Mouse (Mus musculus): ENCODE measurements around the gene Psmd4. TPM values are rescaled to one million over a fixed set of nuclear protein-coding genes. Genes with fewer than 3 reads are reported as not detected.
"Not testable (repeated sequence)": the region's sequence is repeated elsewhere in the genome, so short reads cannot be mapped to it uniquely, and the experiment has no call there.

The Psmd4 gene
- total RNA-seq, 2 experiments from 2014 or later, result 190 to 456 TPM

GRCm38 (mm10) chr3:95027701-95028100, 14.7 kb downstream of the Psmd4 start:
- peak; percentile 55; the same call in 1 of the 2 replicates for ATAC-seq (replicated peaks; ENCODE audit: low FRiP score, low TSS enrichment, poor library complexity, severe bottlenecking)

GRCm38 (mm10) chr3:95027057-95027645, 15.3 kb downstream of the Psmd4 start:
- ATAC-seq (replicated peaks; ENCODE audit: low FRiP score, low TSS enrichment, poor library complexity, severe bottlenecking), result 0 out of 2 replicates have a peak, but pooled peaks have one; percentile 34

- ATAC-seq (replicated peaks; ENCODE audit: low FRiP score, low TSS enrichment, poor library complexity, severe bottlenecking), result no peak
Measured at GRCm38 (mm10) chr3:95025202-95025601, 17.2 kb downstream of the Psmd4 start.

DNA sequence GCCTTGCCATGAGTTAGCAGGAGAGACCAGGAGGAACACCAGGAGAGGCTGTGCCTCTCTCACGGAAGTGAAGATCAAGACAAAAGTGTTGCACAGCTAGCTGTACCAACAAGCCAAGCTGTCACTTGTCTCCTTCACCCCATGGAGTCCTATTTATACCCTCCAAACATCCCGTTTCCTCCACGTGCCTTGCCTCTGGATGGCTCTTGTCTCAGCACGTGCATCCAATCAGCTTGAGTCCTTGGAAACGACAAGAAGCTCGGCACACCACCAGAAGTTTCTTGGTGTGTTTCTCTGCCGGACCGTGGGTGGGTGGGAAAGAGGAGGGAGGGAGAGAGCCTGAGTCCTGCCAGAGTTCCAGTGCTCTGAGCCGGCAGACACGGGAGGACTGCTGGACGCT, 17.9 kb downstream of the Psmd4 start:
- ATAC-seq (replicated peaks; ENCODE audit: low FRiP score, low TSS enrichment, poor library complexity, severe bottlenecking), result no peak

DNA sequence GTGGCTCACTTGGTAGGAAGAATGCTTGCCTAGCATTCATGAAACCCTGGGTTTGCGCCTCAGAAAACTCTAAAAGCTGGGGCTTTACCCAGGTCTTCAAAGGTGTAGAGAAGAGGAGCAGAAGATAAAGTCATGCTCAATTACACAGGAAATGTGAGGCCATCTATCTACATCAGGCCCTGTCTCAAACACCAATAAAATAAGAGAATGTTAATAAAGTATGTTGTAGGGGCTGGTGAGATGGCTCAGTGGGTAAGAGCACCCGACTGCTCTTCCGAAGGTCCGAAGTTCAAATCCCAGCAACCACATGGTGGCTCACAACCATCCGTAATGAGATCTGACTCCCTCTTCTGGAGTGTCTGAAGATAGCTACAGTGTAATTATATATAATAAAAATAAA, 21.5 kb downstream of the Psmd4 start:
- not testable (repeated sequence) for ATAC-seq (replicated peaks; ENCODE audit: low FRiP score, low TSS enrichment, poor library complexity, severe bottlenecking)

- ATAC-seq (replicated peaks; ENCODE audit: low FRiP score, low TSS enrichment, poor library complexity, severe bottlenecking), result no peak
Measured at GRCm38 (mm10) chr3:95018741-95019140, 23.7 kb downstream of the Psmd4 start.

DNA sequence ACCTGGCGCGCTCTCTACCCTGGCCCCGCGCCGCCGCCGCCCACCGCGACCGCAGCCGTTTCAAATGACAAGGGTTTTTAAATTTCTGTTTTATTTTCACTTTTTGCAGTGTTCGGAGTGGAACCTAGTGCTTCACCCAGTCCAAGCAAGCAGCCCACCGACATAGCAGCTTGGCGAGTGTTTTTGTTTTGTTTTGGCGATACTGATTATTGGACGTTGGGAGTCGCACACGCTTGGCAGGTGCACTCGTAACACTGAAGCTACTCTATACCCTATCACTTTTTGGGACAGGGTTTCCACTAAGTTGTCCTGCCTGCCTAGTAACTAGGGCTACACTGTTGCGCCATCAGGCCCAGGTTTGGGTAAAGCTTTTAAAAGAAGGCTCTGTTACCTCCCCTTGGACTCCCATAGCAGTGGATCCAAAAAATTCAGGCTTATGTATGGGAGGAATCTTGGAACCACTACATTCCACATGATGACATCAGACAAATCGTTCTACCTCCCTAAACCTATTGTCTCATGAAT, 25.8 kb downstream of the Psmd4 start:
- no peak for ATAC-seq (replicated peaks; ENCODE audit: low FRiP score, low TSS enrichment, poor library complexity, severe bottlenecking)

GRCm38 (mm10) chr3:95015891-95016531, 26.4 kb downstream of the Psmd4 start:
- peak; percentile 73 for ATAC-seq (replicated peaks; ENCODE audit: low FRiP score, low TSS enrichment, poor library complexity, severe bottlenecking)

GRCm38 (mm10) chr3:95015337-95015872, 27.0 kb downstream of the Psmd4 start, which contains the start of gene Zfp687:
Zfp687 (minus strand) TSS chr3:95015448.
- ATAC-seq (replicated peaks; ENCODE audit: low FRiP score, low TSS enrichment, poor library complexity, severe bottlenecking), result peak; percentile 85

DNA sequence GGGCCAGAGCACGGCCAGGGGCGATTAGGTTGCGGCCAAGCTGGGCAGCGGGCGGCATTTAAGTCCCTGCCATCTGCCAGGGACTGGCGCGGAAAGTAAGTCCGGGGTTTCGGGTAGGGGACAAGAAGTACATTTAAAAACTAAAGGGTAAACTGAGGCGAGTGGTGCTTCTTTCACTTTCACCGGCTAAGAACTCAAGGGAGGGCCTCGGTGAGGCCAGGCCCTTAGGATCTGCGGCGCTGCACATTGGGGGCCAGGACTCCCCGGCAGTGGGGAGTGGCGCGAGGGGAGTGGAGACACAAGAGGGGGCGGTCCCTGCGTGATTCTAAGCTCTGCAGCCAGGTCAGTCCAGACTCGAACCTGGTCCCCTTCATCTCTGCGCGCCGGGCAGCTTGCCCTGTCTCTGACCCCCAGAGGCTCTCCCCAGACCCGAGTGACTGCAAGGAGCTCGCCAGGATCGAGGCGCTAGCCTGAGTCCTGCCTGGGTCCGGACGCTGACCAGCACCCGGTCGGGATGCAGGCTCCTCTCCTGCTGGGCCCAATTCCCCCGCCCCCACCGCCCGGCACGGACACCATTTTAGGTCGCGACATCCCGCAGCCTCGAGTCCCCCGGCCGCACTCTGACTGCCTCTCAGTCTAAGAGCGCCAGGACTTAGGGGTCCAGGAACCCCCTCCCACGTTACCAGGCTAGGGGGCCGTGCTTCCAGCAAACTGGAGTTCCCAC, 27.8 kb downstream of the Psmd4 start:
- peak; percentile 31 for ATAC-seq (replicated peaks; ENCODE audit: low FRiP score, low TSS enrichment, poor library complexity, severe bottlenecking)

GRCm38 (mm10) chr3:95013699-95014427, 28.6 kb downstream of the Psmd4 start:
- no peak for ATAC-seq (replicated peaks; ENCODE audit: low FRiP score, low TSS enrichment, poor library complexity, severe bottlenecking)

- ATAC-seq (replicated peaks; ENCODE audit: low FRiP score, low TSS enrichment, poor library complexity, severe bottlenecking), result no peak
Measured at GRCm38 (mm10) chr3:95012982-95013381, 29.4 kb downstream of the Psmd4 start.

DNA sequence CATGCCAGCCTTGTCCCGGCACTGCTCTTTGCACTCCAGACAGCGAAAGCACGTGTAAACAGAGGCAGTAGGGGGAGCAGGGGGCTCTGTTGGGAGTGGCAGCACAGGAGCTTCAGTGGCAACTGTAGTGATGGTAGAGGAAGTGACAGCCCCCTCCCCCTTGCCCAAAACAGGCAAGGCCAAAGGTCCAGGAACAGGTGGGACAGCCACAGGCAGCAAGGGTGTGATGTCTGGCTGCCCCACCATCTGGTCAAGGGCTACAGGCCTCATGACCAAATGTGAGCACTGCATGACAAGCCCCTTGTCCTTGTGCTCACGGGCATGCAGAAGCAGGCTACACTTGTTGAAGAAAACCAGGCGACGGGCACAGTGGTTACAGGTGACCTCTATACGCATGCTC, 32.0 kb downstream of the Psmd4 start:
- ATAC-seq (replicated peaks; ENCODE audit: low FRiP score, low TSS enrichment, poor library complexity, severe bottlenecking), result no peak

GRCm38 (mm10) chr3:95007706-95008105, 34.7 kb downstream of the Psmd4 start:
- ATAC-seq (replicated peaks; ENCODE audit: low FRiP score, low TSS enrichment, poor library complexity, severe bottlenecking), result no peak

GRCm38 (mm10) chr3:95005651-95006050, 36.8 kb downstream of the Psmd4 start:
- ATAC-seq (replicated peaks; ENCODE audit: low FRiP score, low TSS enrichment, poor library complexity, severe bottlenecking), result no peak

- ATAC-seq (replicated peaks; ENCODE audit: low FRiP score, low TSS enrichment, poor library complexity, severe bottlenecking), result no peak
Measured at GRCm38 (mm10) chr3:95003273-95003672, 39.1 kb downstream of the Psmd4 start.

GRCm38 (mm10) chr3:95002569-95002968, 39.8 kb downstream of the Psmd4 start:
- ATAC-seq (replicated peaks; ENCODE audit: low FRiP score, low TSS enrichment, poor library complexity, severe bottlenecking), result no peak

- peak; percentile 73 for ATAC-seq (replicated peaks; ENCODE audit: low FRiP score, low TSS enrichment, poor library complexity, severe bottlenecking)
Measured at GRCm38 (mm10) chr3:94996946-94997345, 45.5 kb downstream of the Psmd4 start.

DNA sequence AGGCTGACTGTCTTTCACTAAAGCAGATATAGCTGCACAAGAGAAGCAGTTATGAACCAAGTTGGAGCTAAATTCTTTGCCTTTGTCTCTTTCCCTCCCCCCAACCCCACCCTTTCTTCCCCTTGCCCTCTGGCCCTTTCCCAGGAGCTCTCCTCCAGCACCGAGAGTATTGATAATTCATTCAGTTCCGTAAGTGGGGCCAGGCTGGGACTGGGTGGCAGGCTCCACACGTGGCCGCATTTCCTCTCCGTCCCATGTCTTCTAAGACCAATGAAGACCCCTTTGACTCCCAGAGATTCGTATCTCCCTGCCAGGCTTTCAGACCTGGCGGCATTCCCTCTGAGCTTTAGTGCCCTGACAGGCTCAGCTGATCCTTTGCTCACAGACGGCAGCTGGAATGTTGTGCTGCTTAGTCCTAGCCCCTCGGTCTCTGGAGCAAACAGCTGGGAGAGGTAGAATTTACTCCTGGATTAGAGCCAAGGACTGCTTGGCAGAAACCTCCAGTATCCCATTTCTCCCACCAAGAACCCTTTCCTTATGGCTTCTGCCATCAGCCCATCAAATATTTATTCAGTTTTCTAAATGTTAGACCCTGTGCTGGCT, 53.2 kb downstream of the Psmd4 start:
- no peak for ATAC-seq (replicated peaks; ENCODE audit: low FRiP score, low TSS enrichment, poor library complexity, severe bottlenecking)

Data from megakaryocyte-erythroid progenitor cell, adult 5-6 weeks (primary cell).